8 mouse cellular contexts compared by ENCODE assay signal in the genomic region with DNA sequence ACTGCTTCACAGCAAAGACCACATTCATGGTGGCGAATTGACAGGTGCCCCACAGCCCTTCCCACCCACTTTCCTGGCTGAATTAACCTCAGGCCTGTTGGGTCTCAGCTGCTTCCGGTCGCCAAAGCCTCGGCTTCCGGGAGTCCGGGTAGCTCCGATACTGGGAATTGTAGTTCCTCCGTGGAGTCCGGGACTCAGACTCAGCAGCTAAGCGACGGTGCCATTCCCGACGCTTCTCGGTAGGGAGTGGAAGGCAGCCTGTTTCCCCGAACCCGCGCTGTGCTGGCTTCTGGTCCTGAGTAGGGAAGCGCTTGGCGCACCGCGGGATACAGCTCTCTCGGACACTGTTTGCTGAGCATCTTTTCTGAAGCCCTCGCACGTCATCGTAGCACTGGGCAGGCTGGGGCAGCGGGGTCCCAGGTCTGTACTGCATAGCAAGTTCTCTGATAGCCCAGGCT. TPM values are rescaled to one million over a fixed set of nuclear protein-coding genes. Genes with fewer than 3 reads are reported as not detected.
DNase-seq lines count a peak whose midpoint lies in the region; ATAC-seq and TF ChIP-seq lines count a peak whose summit lies in the region.

No protein-coding gene starts in this region.

- no peaks in the 10 kb centered on the region for H3K4me1 ChIP-seq in hindbrain, postnatal 0 days (ENCODE audit: insufficient read depth, low read length)

- DNase-seq in WW6 (ENCODE audit: low read depth, low spot score), result peak; percentile 87
- peak; percentile 81 to 89 for DNase-seq in cerebellum, postnatal 4 days (ENCODE audit: low spot score in 2 of 2)
- DNase-seq in gastrocnemius, adult 18-20 months (ENCODE audit: low spot score), result peak; percentile 88
- peak; percentile 96 for DNase-seq in hindbrain, postnatal 0 days (ENCODE audit: low spot score)
- DNase-seq in left cerebral cortex, adult 2 months (ENCODE audit: extremely low spot score in 1 of 2, low spot score in 2 of 2), result peak; percentile 87 to 88
- DNase-seq in right cerebral cortex, adult 2 months (ENCODE audit: low spot score in 2 of 2), result peak; percentile 93 to 95
- peak; percentile 86 for DNase-seq in urinary bladder, postnatal 14 days (ENCODE audit: low spot score)

- H3K9ac ChIP-seq in hindbrain, postnatal 0 days (replicated peaks; ENCODE audit: low read length), result peak overlapping the region; percentile 66

- no peaks in the 10 kb centered on the region for H3K27me3 ChIP-seq in hindbrain, postnatal 0 days (ENCODE audit: insufficient read depth, low read length)

- intact Hi-C loops in left cerebral cortex, adult 2 months (cut with DNase I), result loop anchor here (5.0 kb wide), 1 partner anchor 205 kb away; a partner anchor contains a TSS

- H3K4me3 ChIP-seq in hindbrain, postnatal 0 days (ENCODE audit: low read length), result peak overlapping the region; percentile 67
- peak overlapping the region; percentile 76 for H3K4me3 ChIP-seq in left cerebral cortex, adult 2 months

- peak overlapping the region; percentile 92 for H3K27ac ChIP-seq in hindbrain, postnatal 0 days
- peak overlapping the region; percentile 93 for H3K27ac ChIP-seq in left cerebral cortex, adult 2 months

- TF ChIP-seq CTCF in hindbrain, postnatal 0 days (IDR thresholded peaks at IDR 0.05; ENCODE audit: low read depth), result no peak
- TF ChIP-seq CTCF in left cerebral cortex, adult 2 months (IDR thresholded peaks at IDR 0.05), result no peak

- under 1% methylated on average over 26 of the region's 26 CpGs for WGBS in hindbrain, postnatal 0 days

- no peaks in the 10 kb centered on the region for H3K36me3 ChIP-seq in hindbrain, postnatal 0 days (ENCODE audit: insufficient read depth, low read length)

- peak overlapping the region; percentile 65 for H3K4me2 ChIP-seq in hindbrain, postnatal 0 days (ENCODE audit: low read depth, low read length)

- ATAC-seq in hindbrain, postnatal 0 days, result peak; percentile 97
- peak; percentile 94 for ATAC-seq in megakaryocyte, adult 5-6 weeks (ENCODE audit: poor library complexity, severe bottlenecking)

- H3K9me3 ChIP-seq in hindbrain, postnatal 0 days (ENCODE audit: low read length), result no peaks in the 10 kb centered on the region

RNA-seq across cellular contexts. Expression of a gene that starts 0.5 kb away (rescaled TPM):
- total RNA-seq in gastrocnemius, adult 18-20 months (2021), result 10 to 100 TPM; 19.6 to 19.8 TPM
- 22.1 and 24.9 TPM in 2 replicates for total RNA-seq in hindbrain, postnatal 0 days (2014; rRNA removed)
- 59.3 and 61.8 TPM in 2 replicates for polyA plus RNA-seq in hindbrain, postnatal 0 days (2015; fragmentation: Nextera tagmentation; extraction: Ambion mirVana)
- total RNA-seq in left cerebral cortex, adult 2 months (2021), result 10 to 100 TPM; 38.3 to 45.9 TPM
- total RNA-seq in megakaryocyte, adult 5-6 weeks (2015), result 23.8 and 31.2 TPM in 2 replicates
- total RNA-seq in megakaryocyte, adult 5-6 weeks (2017), result 9.5 and 11.6 TPM in 2 replicates

RNA-seq across cellular contexts. Expression of a gene that starts 46.6 kb away (rescaled TPM):
- 10 to 100 TPM; 57.4 to 58.2 TPM for total RNA-seq in gastrocnemius, adult 18-20 months (2021)
- 10.1 and 23.6 TPM in 2 replicates for total RNA-seq in hindbrain, postnatal 0 days (2014; rRNA removed)
- polyA plus RNA-seq in hindbrain, postnatal 0 days (2015; fragmentation: Nextera tagmentation; extraction: Ambion mirVana), result 9.0 and 11.7 TPM in 2 replicates
- 10 to 100 TPM; 33.3 to 33.4 TPM for total RNA-seq in left cerebral cortex, adult 2 months (2021)
- total RNA-seq in megakaryocyte, adult 5-6 weeks (2015), result 1.2 and 1.3 TPM in 2 replicates
- total RNA-seq in megakaryocyte, adult 5-6 weeks (2017), result 3.1 and 4.8 TPM in 2 replicates

Comparison
In these comparisons a context has a peak if more than half of its experiments do, and no peak if none do; other contexts are left out.
1. Peak in every context shown above with its lines: DNase-seq, ATAC-seq, H3K4me3 ChIP-seq and H3K27ac ChIP-seq.